In the genomic region with DNA sequence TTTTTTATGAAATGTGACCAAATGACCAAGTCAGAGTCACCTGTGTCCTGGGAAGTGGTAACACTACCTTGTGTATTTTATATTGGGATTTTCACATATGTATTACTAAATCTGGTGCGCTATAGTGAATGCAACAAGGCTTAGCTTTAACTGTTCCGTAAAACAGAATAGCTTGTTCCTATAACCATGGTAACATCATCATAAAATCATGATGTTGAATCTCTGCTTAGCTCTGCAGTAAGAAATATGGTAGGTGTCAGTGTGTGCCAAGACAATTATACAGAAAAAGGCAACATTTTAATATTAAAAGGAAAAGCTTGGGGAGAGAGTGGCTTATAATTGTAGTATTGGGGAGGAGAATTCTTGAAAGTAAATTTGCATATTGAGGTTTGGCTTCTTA, we compare ENCODE assay signal across 27 mouse cellular contexts. TPM values are rescaled to one million over a fixed set of nuclear protein-coding genes. Genes with fewer than 3 reads are reported as not detected.
DNase-seq lines count a peak whose midpoint lies in the region; ATAC-seq lines count a peak whose summit lies in the region.
"Had no signal": no experiment of that assay in that cellular context is flagged by ENCODE, and none has a peak within 500 bp of the region (broad histone marks: within the 10 kb centered on the region; RNA-seq: fewer than 3 reads in every experiment).

No protein-coding gene starts in this region.

- DNase-seq in forebrain, embryonic 11.5 days (ENCODE audit: low spot score), result no peak
- DNase-seq in frontal cortex, postnatal 25 days (ENCODE audit: low spot score in 2 of 2), result no peak
- peak; percentile 20 for DNase-seq in brain, adult 2 months (ENCODE audit: low read depth, low spot score)
- DNase-seq in lung, postnatal 10 days, result no peak
- DNase-seq: adrenal gland, adult 8-10 months; adrenal gland, postnatal 14 days; adrenal gland, postnatal 36 days; B cell, adult 2 months; cerebellum, adult 11 months; cerebellum, adult 18-20 months; cerebellum, adult 8-10 months; cerebellum, adult 9-11 months; cerebellum, postnatal 14 days; cerebellum, postnatal 36 days; embryo, embryonic 11 days had no signal

- no peak overlapping the region for H3K9ac ChIP-seq in forebrain, embryonic 13.5 days
- no peak overlapping the region for H3K9ac ChIP-seq in forebrain, embryonic 12.5 days
- no peak overlapping the region for H3K9ac ChIP-seq in forebrain, embryonic 16.5 days (replicated peaks; ENCODE audit: low read depth, low read length)
- no peak overlapping the region for H3K9ac ChIP-seq in forebrain, embryonic 11.5 days (ENCODE audit: low read length)
- H3K9ac ChIP-seq: embryonic facial prominence, embryonic 13.5 days; embryonic facial prominence, embryonic 15.5 days had no signal

- no peaks in the 10 kb centered on the region for H3K9me3 ChIP-seq in forebrain, embryonic 13.5 days (replicated peaks)
- H3K9me3 ChIP-seq in forebrain, embryonic 12.5 days, result no peaks in the 10 kb centered on the region
- no peaks in the 10 kb centered on the region for H3K9me3 ChIP-seq in forebrain, embryonic 16.5 days (ENCODE audit: control insufficient read depth, low read length)
- no peaks in the 10 kb centered on the region for H3K9me3 ChIP-seq in forebrain, embryonic 11.5 days (ENCODE audit: control insufficient read depth, low read length)
- H3K9me3 ChIP-seq: embryonic facial prominence, embryonic 13.5 days; embryonic facial prominence, embryonic 15.5 days; G1E had no signal

- H3K4me1 ChIP-seq in forebrain, embryonic 13.5 days, result no peaks in the 10 kb centered on the region
- no peaks in the 10 kb centered on the region for H3K4me1 ChIP-seq in forebrain, embryonic 12.5 days
- 0 out of 2 replicates have a peak, but pooled peaks cover 2% of the 10 kb centered on the region for H3K4me1 ChIP-seq in forebrain, embryonic 16.5 days (replicated peaks; ENCODE audit: control insufficient read depth, insufficient read depth, low read length)
- no peaks in the 10 kb centered on the region for H3K4me1 ChIP-seq in forebrain, embryonic 11.5 days (replicated peaks; ENCODE audit: control insufficient read depth, insufficient read depth, low read length)
- H3K4me1 ChIP-seq: embryonic facial prominence, embryonic 13.5 days; embryonic facial prominence, embryonic 15.5 days had no signal

- 98% methylated on average over 2 of the region's 2 CpGs for WGBS in forebrain, embryonic 13.5 days
- 93% methylated on average over 2 of the region's 2 CpGs for WGBS in forebrain, embryonic 12.5 days
- 77% methylated on average over 2 of the region's 2 CpGs for WGBS in forebrain, embryonic 16.5 days
- 97% methylated on average over 2 of the region's 2 CpGs for WGBS in forebrain, embryonic 11.5 days

- no peak overlapping the region for H3K4me3 ChIP-seq in forebrain, embryonic 13.5 days
- no peak overlapping the region for H3K4me3 ChIP-seq in forebrain, embryonic 12.5 days (replicated peaks)
- H3K4me3 ChIP-seq in forebrain, embryonic 16.5 days (replicated peaks; ENCODE audit: low read length), result no peak overlapping the region
- no peak overlapping the region for H3K4me3 ChIP-seq in forebrain, embryonic 11.5 days (ENCODE audit: low read depth, low read length)
- H3K4me3 ChIP-seq: embryonic facial prominence, embryonic 13.5 days; embryonic facial prominence, embryonic 15.5 days; erythroblast, embryonic 14.5 days had no signal

- ATAC-seq in forebrain, embryonic 13.5 days, result peak; percentile 58; the same call in 1 of the 2 replicates
- ATAC-seq in forebrain, embryonic 12.5 days (ENCODE audit: low FRiP score), result no peak
- ATAC-seq in forebrain, embryonic 16.5 days, result peak; percentile 70
- no peak for ATAC-seq in forebrain, embryonic 11.5 days (replicated peaks; ENCODE audit: low FRiP score)
- peak; percentile 64; the same call in 1 of the 2 replicates for ATAC-seq in frontal cortex, adult (ENCODE audit: low TSS enrichment)
- ATAC-seq: activated CD4-positive, CD25-positive, alpha-beta regulatory T cell, adult 4 months; CD4-positive, CD25-positive, alpha-beta regulatory T cell, adult 4 months; Patski had no signal

- peaks cover 18% of the 10 kb centered on the region for H3K36me3 ChIP-seq in forebrain, embryonic 13.5 days (ENCODE audit: poor library complexity, severe bottlenecking)
- H3K36me3 ChIP-seq in forebrain, embryonic 12.5 days (replicated peaks), result peaks cover 16% of the 10 kb centered on the region
- H3K36me3 ChIP-seq in forebrain, embryonic 16.5 days (ENCODE audit: control insufficient read depth, insufficient read depth), result peaks cover 2% of the 10 kb centered on the region; the same call in 1 of the 2 replicates
- H3K36me3 ChIP-seq in forebrain, embryonic 11.5 days (ENCODE audit: control insufficient read depth, insufficient read depth, low read length), result no peaks in the 10 kb centered on the region

- no peak overlapping the region for H3K27ac ChIP-seq in forebrain, embryonic 13.5 days
- H3K27ac ChIP-seq in forebrain, embryonic 12.5 days, result no peak overlapping the region
- no peak overlapping the region for H3K27ac ChIP-seq in forebrain, embryonic 16.5 days (ENCODE audit: low read length)
- no peak overlapping the region for H3K27ac ChIP-seq in forebrain, embryonic 11.5 days (ENCODE audit: low read depth, low read length)
- H3K27ac ChIP-seq: embryonic facial prominence, embryonic 13.5 days; embryonic facial prominence, embryonic 15.5 days had no signal

- no peak overlapping the region for H3K4me2 ChIP-seq in forebrain, embryonic 13.5 days
- H3K4me2 ChIP-seq in forebrain, embryonic 12.5 days, result no peak overlapping the region
- no peak overlapping the region for H3K4me2 ChIP-seq in forebrain, embryonic 16.5 days (ENCODE audit: low read length)
- no peak overlapping the region for H3K4me2 ChIP-seq in forebrain, embryonic 11.5 days (ENCODE audit: low read depth, low read length, severe bottlenecking)
- H3K4me2 ChIP-seq: embryonic facial prominence, embryonic 13.5 days; embryonic facial prominence, embryonic 15.5 days had no signal

- H3K27me3 ChIP-seq in forebrain, embryonic 13.5 days, result no peaks in the 10 kb centered on the region
- H3K27me3 ChIP-seq in forebrain, embryonic 12.5 days, result no peaks in the 10 kb centered on the region
- no peaks in the 10 kb centered on the region for H3K27me3 ChIP-seq in forebrain, embryonic 16.5 days (replicated peaks; ENCODE audit: control insufficient read depth, insufficient read depth, low read length)
- H3K27me3 ChIP-seq in forebrain, embryonic 11.5 days (ENCODE audit: control insufficient read depth, insufficient read depth, low read length), result no peaks in the 10 kb centered on the region
- H3K27me3 ChIP-seq: CH12.LX; embryonic facial prominence, embryonic 13.5 days; embryonic facial prominence, embryonic 15.5 days; Patski had no signal

RNA-seq across cellular contexts. Expression of a gene that starts 45.0 kb away (rescaled TPM):
- 10.5 and 13.1 TPM in 2 replicates for polyA plus RNA-seq in forebrain, embryonic 13.5 days (2015; fragmentation: Nextera tagmentation; extraction: Ambion mirVana)
- polyA plus RNA-seq in forebrain, embryonic 12.5 days (2016; fragmentation: Nextera tagmentation; extraction: Ambion mirVana), result 14.4 and 17.0 TPM in 2 replicates
- 12.3 and 13.7 TPM in 2 replicates for polyA plus RNA-seq in forebrain, embryonic 16.5 days (2015; fragmentation: Nextera tagmentation; extraction: Ambion mirVana)
- 15.9 and 18.9 TPM in 2 replicates for polyA plus RNA-seq in forebrain, embryonic 11.5 days (2014; fragmentation: Nextera tagmentation; extraction: Ambion mirVana)

Comparison
In these comparisons a context has a peak if more than half of its experiments do, and no peak if none do; other contexts are left out.
1. ATAC-seq: peak in forebrain, embryonic 13.5 days (single experiment), forebrain, embryonic 16.5 days (single experiment) and frontal cortex, adult (single experiment); none in forebrain, embryonic 12.5 days (single experiment) and forebrain, embryonic 11.5 days (single experiment).